Mouse (Mus musculus): ENCODE results near the gene Cotl1. TPM values are rescaled to one million over a fixed set of nuclear protein-coding genes. Genes with fewer than 3 reads are reported as not detected.

Gene Cotl1
- polyA plus RNA-seq, 1 experiment = 119 TPM

GRCm38 (mm10) chr8:119839419-119840021 lies 824 bp downstream of the Cotl1 start:
- DNase-seq (ENCODE audit: extremely low spot score in 1 of 2, low spot score in 1 of 2) = no peak

- no peak for DNase-seq (ENCODE audit: extremely low spot score in 1 of 2, low spot score in 1 of 2)
Observed at GRCm38 (mm10) chr8:119838983-119839340, 1.4 kb downstream of the Cotl1 start.

- no peak for DNase-seq (ENCODE audit: extremely low spot score in 1 of 2, low spot score in 1 of 2)
Observed at GRCm38 (mm10) chr8:119838100-119838982, 2.0 kb downstream of the Cotl1 start.

GRCm38 (mm10) chr8:119837553-119838071 lies 2.7 kb downstream of the Cotl1 start:
- no peak for DNase-seq (ENCODE audit: extremely low spot score in 1 of 2, low spot score in 1 of 2)

GRCm38 (mm10) chr8:119836831-119837230 lies 3.5 kb downstream of the Cotl1 start:
- no peak for DNase-seq (ENCODE audit: extremely low spot score in 1 of 2, low spot score in 1 of 2)

- no peak for DNase-seq (ENCODE audit: extremely low spot score in 1 of 2, low spot score in 1 of 2)
Observed at GRCm38 (mm10) chr8:119835270-119835669, 5.1 kb downstream of the Cotl1 start.

GRCm38 (mm10) chr8:119834676-119835075 lies 5.7 kb downstream of the Cotl1 start:
- DNase-seq (ENCODE audit: extremely low spot score in 1 of 2, low spot score in 1 of 2) = no peak

- no peak for DNase-seq (ENCODE audit: extremely low spot score in 1 of 2, low spot score in 1 of 2)
Observed at GRCm38 (mm10) chr8:119832931-119833330, 7.4 kb downstream of the Cotl1 start.

- DNase-seq (ENCODE audit: extremely low spot score in 1 of 2, low spot score in 1 of 2) = no peak
Observed at GRCm38 (mm10) chr8:119832101-119832617, 8.2 kb downstream of the Cotl1 start.

GRCm38 (mm10) chr8:119831336-119831995 lies 8.9 kb downstream of the Cotl1 start:
- no peak for DNase-seq (ENCODE audit: extremely low spot score in 1 of 2, low spot score in 1 of 2)

- no peak for DNase-seq (ENCODE audit: extremely low spot score in 1 of 2, low spot score in 1 of 2)
Observed at GRCm38 (mm10) chr8:119830589-119830988, 9.8 kb downstream of the Cotl1 start.

- DNase-seq (ENCODE audit: extremely low spot score in 1 of 2, low spot score in 1 of 2) = no peak
Observed at GRCm38 (mm10) chr8:119829870-119830580, 10.3 kb downstream of the Cotl1 start.

- no peak for DNase-seq (ENCODE audit: extremely low spot score in 1 of 2, low spot score in 1 of 2)
Observed at GRCm38 (mm10) chr8:119829420-119829819, 10.9 kb downstream of the Cotl1 start.

- DNase-seq (ENCODE audit: extremely low spot score in 1 of 2, low spot score in 1 of 2) = no peak
Observed at GRCm38 (mm10) chr8:119829015-119829414, 11.3 kb downstream of the Cotl1 start.

- no peak for DNase-seq (ENCODE audit: extremely low spot score in 1 of 2, low spot score in 1 of 2)
Observed at GRCm38 (mm10) chr8:119827721-119828153, 12.6 kb downstream of the Cotl1 start.

GRCm38 (mm10) chr8:119826982-119827381 lies 13.4 kb downstream of the Cotl1 start:
- no peak for DNase-seq (ENCODE audit: extremely low spot score in 1 of 2, low spot score in 1 of 2)

GRCm38 (mm10) chr8:119825950-119826730 lies 14.2 kb downstream of the Cotl1 start:
- DNase-seq (ENCODE audit: extremely low spot score in 1 of 2, low spot score in 1 of 2) = no peak

- peak in 1 of 2 experiments; percentile 65 for DNase-seq (ENCODE audit: extremely low spot score in 1 of 2, low spot score in 1 of 2)
Observed at GRCm38 (mm10) chr8:119824809-119825273, 15.5 kb downstream of the Cotl1 start.

GRCm38 (mm10) chr8:119824100-119824499 lies 16.2 kb downstream of the Cotl1 start:
- no peak for DNase-seq (ENCODE audit: extremely low spot score in 1 of 2, low spot score in 1 of 2)
